Mouse (Mus musculus) right cerebral cortex, postnatal 36 days (tissue): Measurements from ENCODE around the gene Carmil2.
A peak's percentile ranks its signal among the peaks of the same experiment; 100 is the strongest.

ENCODE experiments used
- DNase-seq, 2 experiments: peaks; one replicate each; pipeline ENCODE4 v3.0.0; 2022; ENCODE audit warnings: low spot score in 2 of 2, mixed read lengths in 1 of 2

Carmil2 gene

GRCm38 (mm10) chr8:105685796-105686308 lies at the start of gene Carmil2:
Gene Carmil2 (plus strand): TSS chr8:105686274.
- no peak for DNase-seq

GRCm38 (mm10) chr8:105636963-105637510 lies 49.0 kb upstream of the Carmil2 start, which contains the start of gene Agrp:
Gene Agrp (minus strand): TSS chr8:105637393.
- DNase-seq, result no peak

GRCm38 (mm10) chr8:105637601-105638041 lies 48.5 kb upstream of the Carmil2 start:
- DNase-seq, result no peak

GRCm38 (mm10) chr8:105638510-105638909 lies 47.6 kb upstream of the Carmil2 start:
- no peak for DNase-seq

- DNase-seq, result no peak
Observed at GRCm38 (mm10) chr8:105639835-105640234, 46.2 kb upstream of the Carmil2 start.

GRCm38 (mm10) chr8:105640511-105640910 lies 45.6 kb upstream of the Carmil2 start:
- no peak for DNase-seq

- no peak for DNase-seq
Observed at GRCm38 (mm10) chr8:105645205-105645604, 40.9 kb upstream of the Carmil2 start.

GRCm38 (mm10) chr8:105648929-105649328 lies 37.1 kb upstream of the Carmil2 start:
- DNase-seq, result no peak

- no peak for DNase-seq
Observed at GRCm38 (mm10) chr8:105657641-105658040, 28.4 kb upstream of the Carmil2 start.

- no peak for DNase-seq
Observed at GRCm38 (mm10) chr8:105661167-105661566, 24.9 kb upstream of the Carmil2 start.

GRCm38 (mm10) chr8:105677891-105678290 lies 8.2 kb upstream of the Carmil2 start:
- no peak for DNase-seq

- no peak for DNase-seq
Observed at GRCm38 (mm10) chr8:105685325-105685724, 749 bp upstream of the Carmil2 start.

- DNase-seq, result no peak
Observed at GRCm38 (mm10) chr8:105686551-105686950, 477 bp downstream of the Carmil2 start.

- DNase-seq, result no peak
Observed at GRCm38 (mm10) chr8:105687512-105687911, 1.4 kb downstream of the Carmil2 start.

- no peak for DNase-seq
Observed at GRCm38 (mm10) chr8:105688242-105688752, 2.2 kb downstream of the Carmil2 start.

- no peak for DNase-seq
Observed at GRCm38 (mm10) chr8:105689256-105689982, 3.3 kb downstream of the Carmil2 start.

GRCm38 (mm10) chr8:105689983-105690360 lies 3.9 kb downstream of the Carmil2 start:
- no peak for DNase-seq

- no peak for DNase-seq
Observed at GRCm38 (mm10) chr8:105690978-105691377, 4.9 kb downstream of the Carmil2 start.

GRCm38 (mm10) chr8:105692449-105693182 lies 6.5 kb downstream of the Carmil2 start:
- DNase-seq, result no peak

GRCm38 (mm10) chr8:105693648-105694047 lies 7.6 kb downstream of the Carmil2 start:
- peak; percentile 60 to 61 for DNase-seq

GRCm38 (mm10) chr8:105694051-105694799 lies 8.2 kb downstream of the Carmil2 start:
- DNase-seq, result no peak
